Mouse (Mus musculus): ENCODE data around the gene Cct3. TPM values are rescaled to one million over a fixed set of nuclear protein-coding genes. Genes with fewer than 3 reads are reported as not detected.

Cct3 gene
- polyA plus RNA-seq, 1 experiment, result 584 TPM

Other genes starting within 250 kb of the Cct3 start
- gene Naxe, start 238.6 kb upstream of the Cct3 start, polyA plus RNA-seq (2011; ENCODE audit: insufficient read depth, insufficient read length, low read depth, missing spikeins), result 63.0 and 67.1 TPM in 2 replicates
- gene Ttc24, start 218.8 kb upstream of the Cct3 start, polyA plus RNA-seq (2011; ENCODE audit: insufficient read depth, insufficient read length, low read depth, missing spikeins), result not detected in 2 replicates
- gene Iqgap3, start 215.1 kb upstream of the Cct3 start, polyA plus RNA-seq (2011; ENCODE audit: insufficient read depth, insufficient read length, low read depth, missing spikeins), result 28.2 and 30.9 TPM in 2 replicates
- gene Mef2d, start 154.7 kb upstream of the Cct3 start, polyA plus RNA-seq (2011; ENCODE audit: insufficient read depth, insufficient read length, low read depth, missing spikeins), result 41.5 and 48.1 TPM in 2 replicates
- gene Rhbg, start 42.4 kb upstream of the Cct3 start, polyA plus RNA-seq (2011; ENCODE audit: insufficient read depth, insufficient read length, low read depth, missing spikeins), result 0.82 TPM in 1 of 2 replicates, not detected in the other
- gene Gm38392, start 9.9 kb upstream of the Cct3 start, polyA plus RNA-seq (2011; ENCODE audit: insufficient read depth, insufficient read length, low read depth, missing spikeins), result 0.72 and 3.6 TPM in 2 replicates
- 15.5 and 19.8 TPM in 2 replicates for gene Tsacc, start 117 bp upstream of the Cct3 start, polyA plus RNA-seq (2011; ENCODE audit: insufficient read depth, insufficient read length, low read depth, missing spikeins)
- gene Glmp, start 27.9 kb downstream of the Cct3 start, polyA plus RNA-seq (2011; ENCODE audit: insufficient read depth, insufficient read length, low read depth, missing spikeins), result 89.0 and 93.3 TPM in 2 replicates
- gene Tmem79, start 39.0 kb downstream of the Cct3 start, polyA plus RNA-seq (2011; ENCODE audit: insufficient read depth, insufficient read length, low read depth, missing spikeins), result 9.1 and 12.8 TPM in 2 replicates
- gene Smg5, start 39.1 kb downstream of the Cct3 start, polyA plus RNA-seq (2011; ENCODE audit: insufficient read depth, insufficient read length, low read depth, missing spikeins), result 70.7 and 84.2 TPM in 2 replicates
- gene Paqr6, start 67.5 kb downstream of the Cct3 start, polyA plus RNA-seq (2011; ENCODE audit: insufficient read depth, insufficient read length, low read depth, missing spikeins), result 4.9 and 6.8 TPM in 2 replicates
- gene Bglap3, start 75.6 kb downstream of the Cct3 start, polyA plus RNA-seq (2011; ENCODE audit: insufficient read depth, insufficient read length, low read depth, missing spikeins), result 1.0 and 1.4 TPM in 2 replicates
- not detected in 2 replicates for gene Bglap2, start 81.6 kb downstream of the Cct3 start, polyA plus RNA-seq (2011; ENCODE audit: insufficient read depth, insufficient read length, low read depth, missing spikeins)
- not detected in 2 replicates for gene Bglap, start 87.3 kb downstream of the Cct3 start, polyA plus RNA-seq (2011; ENCODE audit: insufficient read depth, insufficient read length, low read depth, missing spikeins)
- 88.6 and 102 TPM in 2 replicates for gene Pmf1, start 113.2 kb downstream of the Cct3 start, polyA plus RNA-seq (2011; ENCODE audit: insufficient read depth, insufficient read length, low read depth, missing spikeins)
- 13.5 and 14.7 TPM in 2 replicates for gene Slc25a44, start 128.0 kb downstream of the Cct3 start, polyA plus RNA-seq (2011; ENCODE audit: insufficient read depth, insufficient read length, low read depth, missing spikeins)
- 2.3 and 4.0 TPM in 2 replicates for gene Sema4a, start 164.1 kb downstream of the Cct3 start, polyA plus RNA-seq (2011; ENCODE audit: insufficient read depth, insufficient read length, low read depth, missing spikeins)
- gene Lmna, start 212.8 kb downstream of the Cct3 start, polyA plus RNA-seq (2011; ENCODE audit: insufficient read depth, insufficient read length, low read depth, missing spikeins), result 30.0 and 37.2 TPM in 2 replicates
- 42.3 and 43.4 TPM in 2 replicates for gene Mex3a, start 235.3 kb downstream of the Cct3 start, polyA plus RNA-seq (2011; ENCODE audit: insufficient read depth, insufficient read length, low read depth, missing spikeins)